Mouse (Mus musculus) lung, postnatal 0 days (tissue): Measurements from ENCODE around the gene Coasy.

Experiments
- CTCF ChIP-seq: IDR thresholded peaks from 2 replicates; pipeline ENCODE4 v1.5.1; 2016; ENCODE audit warnings: antibody characterized with exemption, mild to moderate bottlenecking
- EP300 ChIP-seq: IDR thresholded peaks from 2 replicates; pipeline ENCODE4 v1.6.1; 2016; ENCODE audit warnings: antibody characterized with exemption, mild to moderate bottlenecking, control low read depth

GRCm38 (mm10) chr11:101082208-101083082 is at the start of gene Coasy:
- TF ChIP-seq CTCF (peak; percentile 67), EP300 (no peak)
